Mouse (Mus musculus) cortical plate, adult 2 months (tissue): ENCODE results near the gene Pard6a.

Source experiments
- CTCF ChIP-seq: fragments of 200-500 bp; IDR thresholded peaks from 2 replicates; pipeline ENCODE4 v1.5.1; 2011; ENCODE audit warnings: mild to moderate bottlenecking, control low read depth, low read length; ENCODE audit not compliant: insufficient read depth; ENCODE audit errors: extremely low read depth
- POLR2A ChIP-seq: fragments of 200-500 bp; IDR thresholded peaks from 2 replicates; pipeline ENCODE4 v1.6.1; 2011; ENCODE audit warnings: mild to moderate bottlenecking, low read length, control low read depth; ENCODE audit not compliant: insufficient read depth; ENCODE audit errors: extremely low read depth

- TF ChIP-seq CTCF = no peak
- no peak for TF ChIP-seq POLR2A
Measured at GRCm38 (mm10) chr8:105725726-105726125, 24.8 kb downstream of the Pard6a start.
